Mouse (Mus musculus): Measurements from ENCODE around the gene Rala. TPM values are rescaled to one million over a fixed set of nuclear protein-coding genes. Genes with fewer than 3 reads are reported as not detected.

Rala gene
- polyA plus RNA-seq, 1 experiment = 14.1 TPM

DNA sequence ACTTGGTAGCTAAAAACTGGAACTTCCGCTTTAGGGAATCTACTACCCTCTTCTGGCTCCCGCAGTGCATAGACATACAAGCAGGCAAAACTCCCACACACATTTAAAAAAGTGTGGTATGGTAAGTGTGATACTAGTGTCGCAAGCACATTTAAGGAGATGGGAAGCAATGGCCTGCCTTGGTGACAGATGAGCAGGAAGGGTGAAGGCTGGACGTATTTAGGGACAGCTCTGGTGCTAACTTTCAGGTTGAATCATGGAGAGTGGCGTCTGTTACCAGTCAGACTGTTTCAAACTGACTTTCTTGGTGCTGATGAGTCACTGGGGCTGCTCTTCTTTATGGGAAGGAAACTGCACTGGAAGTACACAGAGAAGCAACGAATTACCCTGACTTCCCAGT, 52.5 kb downstream of the Rala start:
- H3K27me3 ChIP-seq (ENCODE audit: control insufficient read depth, insufficient read depth, low read length) = no peaks in the 10 kb centered on the region
- H3K4me1 ChIP-seq (ENCODE audit: control insufficient read depth, insufficient read depth, insufficient read length, low read length) = no peaks in the 10 kb centered on the region
- TF ChIP-seq CTCF (IDR thresholded peaks at IDR 0.05; ENCODE audit: extremely low read depth, insufficient read length, insufficient replicate concordance, low read depth, low read length) (no peak), POLR2A (IDR thresholded peaks at IDR 0.05; ENCODE audit: low read depth, low read length) (no peak)
- WGBS = 89% methylated on average over 6 of the region's 6 CpGs
- H3K36me3 ChIP-seq (ENCODE audit: control insufficient read depth, insufficient read depth, low read length) = peaks cover 38% of the 10 kb centered on the region
- no peak overlapping the region for H3K27ac ChIP-seq (ENCODE audit: insufficient read depth, low read depth, low read length)
- H3K4me3 ChIP-seq (ENCODE audit: low read depth, low read length) = no peak overlapping the region

DNA sequence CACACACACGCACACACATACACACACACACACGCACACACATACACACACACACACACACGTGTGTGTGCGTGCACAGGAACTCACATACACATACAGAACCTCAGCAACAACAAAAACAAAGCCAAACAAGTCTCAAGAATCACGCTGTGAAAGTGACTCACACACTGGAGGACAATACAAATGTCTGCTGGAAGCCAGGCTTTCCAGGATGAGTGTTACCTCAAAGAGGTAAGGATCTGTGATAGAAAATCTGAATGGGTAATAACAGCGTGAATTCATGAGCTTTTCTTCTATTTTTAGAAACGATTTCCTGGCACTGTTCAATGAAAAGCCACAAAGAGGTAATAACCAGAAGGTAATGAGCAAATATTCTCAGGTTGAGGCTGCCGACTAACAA, 59.8 kb downstream of the Rala start:
- no peak overlapping the region for H3K27ac ChIP-seq (ENCODE audit: insufficient read depth, low read depth, low read length)
- 84% methylated on average over 8 of the region's 8 CpGs for WGBS
- no peak for TF ChIP-seq POLR2A (IDR thresholded peaks at IDR 0.05; ENCODE audit: low read depth, low read length)
- no peak for TF ChIP-seq CTCF (IDR thresholded peaks at IDR 0.05; ENCODE audit: extremely low read depth, insufficient read length, insufficient replicate concordance, low read depth, low read length)
- peaks cover 18% of the 10 kb centered on the region for H3K36me3 ChIP-seq (ENCODE audit: control insufficient read depth, insufficient read depth, low read length)
- H3K27me3 ChIP-seq (ENCODE audit: control insufficient read depth, insufficient read depth, low read length) = no peaks in the 10 kb centered on the region
- no peak overlapping the region for H3K4me3 ChIP-seq (ENCODE audit: low read depth, low read length)
- H3K4me1 ChIP-seq (ENCODE audit: control insufficient read depth, insufficient read depth, insufficient read length, low read length) = no peaks in the 10 kb centered on the region

DNA sequence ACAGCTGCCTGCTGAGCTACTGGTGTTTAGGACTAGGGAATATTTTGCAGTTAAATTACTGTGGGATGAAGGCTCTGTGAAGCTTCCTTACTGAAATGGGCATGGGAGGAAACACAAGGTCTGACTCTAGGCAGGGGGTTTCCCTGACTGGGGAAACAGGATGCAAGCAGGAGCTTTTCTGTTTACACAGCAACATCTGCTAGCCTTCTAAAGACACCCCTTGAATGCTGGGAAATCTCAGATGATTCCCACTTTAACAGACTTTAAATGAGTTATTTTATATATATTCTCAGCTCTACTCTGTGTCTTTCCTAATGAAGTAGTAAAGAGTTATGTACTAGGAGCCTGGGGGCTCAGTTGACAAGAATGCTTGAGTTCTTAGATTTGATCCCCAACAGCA, 65.0 kb downstream of the Rala start:
- TF ChIP-seq CTCF (IDR thresholded peaks at IDR 0.05; ENCODE audit: extremely low read depth, insufficient read length, insufficient replicate concordance, low read depth, low read length) = no peak
- no peak for TF ChIP-seq POLR2A (IDR thresholded peaks at IDR 0.05; ENCODE audit: low read depth, low read length)
- H3K27me3 ChIP-seq (ENCODE audit: control insufficient read depth, insufficient read depth, low read length) = no peaks in the 10 kb centered on the region
- no peaks in the 10 kb centered on the region for H3K4me1 ChIP-seq (ENCODE audit: control insufficient read depth, insufficient read depth, insufficient read length, low read length)
- no peak overlapping the region for H3K27ac ChIP-seq (ENCODE audit: insufficient read depth, low read depth, low read length)
- H3K36me3 ChIP-seq (ENCODE audit: control insufficient read depth, insufficient read depth, low read length) = no peaks in the 10 kb centered on the region; the same call in 1 of the 2 replicates
- no peak overlapping the region for H3K4me3 ChIP-seq (ENCODE audit: low read depth, low read length)

DNA sequence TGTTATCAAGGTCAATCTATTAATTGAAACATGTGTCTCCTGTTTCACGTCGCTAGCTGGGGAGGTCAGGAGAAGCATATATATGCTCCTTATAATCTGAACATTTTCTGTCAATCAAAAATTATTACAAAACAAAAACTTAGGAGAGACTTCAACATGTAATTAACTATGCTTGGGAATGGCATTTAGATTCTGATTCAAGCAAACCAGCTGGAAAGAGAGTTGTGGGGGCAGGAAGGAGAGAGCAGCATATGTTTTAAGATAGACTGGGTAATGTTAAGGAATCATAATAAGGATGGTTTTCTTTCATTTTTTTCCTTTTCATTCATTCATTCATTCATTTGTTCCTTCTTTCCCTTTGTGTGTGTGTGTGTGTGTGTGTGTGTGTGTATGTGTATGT, 77.3 kb downstream of the Rala start:
- Histone ChIP-seq H3K27ac (ENCODE audit: insufficient read depth, low read depth, low read length) (no peak overlapping the region), H3K4me3 (ENCODE audit: low read depth, low read length) (no peak overlapping the region), H3K4me1 (ENCODE audit: control insufficient read depth, insufficient read depth, insufficient read length, low read length) (no peaks in the 10 kb centered on the region), H3K27me3 (ENCODE audit: control insufficient read depth, insufficient read depth, low read length) (no peaks in the 10 kb centered on the region), H3K36me3 (ENCODE audit: control insufficient read depth, insufficient read depth, low read length) (no peaks in the 10 kb centered on the region)
- TF ChIP-seq CTCF (IDR thresholded peaks at IDR 0.05; ENCODE audit: extremely low read depth, insufficient read length, insufficient replicate concordance, low read depth, low read length) = no peak
- 83% methylated on average over 2 of the region's 2 CpGs for WGBS

DNA sequence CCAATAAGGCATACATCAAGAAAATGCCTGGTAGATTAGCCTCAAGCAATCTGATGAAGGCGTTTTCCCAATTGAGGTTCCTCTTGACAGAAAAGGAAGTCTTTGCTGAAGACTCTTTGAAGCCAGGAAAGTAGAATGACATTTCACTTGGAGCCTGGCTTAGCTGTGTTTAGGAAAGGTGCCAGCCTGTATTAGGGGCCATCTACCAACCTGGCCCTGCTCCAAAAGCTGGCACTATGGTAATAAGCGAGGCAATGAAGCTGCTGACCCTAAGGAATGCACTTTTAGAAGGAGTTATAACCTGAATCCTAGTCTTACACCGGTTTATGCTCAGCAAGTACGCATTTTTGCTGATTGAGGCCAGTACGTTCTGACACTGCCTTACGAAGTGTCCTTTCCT, 83.5 kb downstream of the Rala start:
- H3K27me3 ChIP-seq (ENCODE audit: control insufficient read depth, insufficient read depth, low read length) = no peaks in the 10 kb centered on the region
- H3K36me3 ChIP-seq (ENCODE audit: control insufficient read depth, insufficient read depth, low read length) = no peaks in the 10 kb centered on the region
- no peak for TF ChIP-seq CTCF (IDR thresholded peaks at IDR 0.05; ENCODE audit: extremely low read depth, insufficient read length, insufficient replicate concordance, low read depth, low read length)
- no peak for TF ChIP-seq POLR2A (IDR thresholded peaks at IDR 0.05; ENCODE audit: low read depth, low read length)
- H3K4me1 ChIP-seq (ENCODE audit: control insufficient read depth, insufficient read depth, insufficient read length, low read length) = peaks cover 4% of the 10 kb centered on the region; the same call in 1 of the 2 replicates
- H3K4me3 ChIP-seq (ENCODE audit: low read depth, low read length) = no peak overlapping the region
- no peak overlapping the region for H3K27ac ChIP-seq (ENCODE audit: insufficient read depth, low read depth, low read length)
- 83% methylated on average over 6 of the region's 6 CpGs for WGBS

DNA sequence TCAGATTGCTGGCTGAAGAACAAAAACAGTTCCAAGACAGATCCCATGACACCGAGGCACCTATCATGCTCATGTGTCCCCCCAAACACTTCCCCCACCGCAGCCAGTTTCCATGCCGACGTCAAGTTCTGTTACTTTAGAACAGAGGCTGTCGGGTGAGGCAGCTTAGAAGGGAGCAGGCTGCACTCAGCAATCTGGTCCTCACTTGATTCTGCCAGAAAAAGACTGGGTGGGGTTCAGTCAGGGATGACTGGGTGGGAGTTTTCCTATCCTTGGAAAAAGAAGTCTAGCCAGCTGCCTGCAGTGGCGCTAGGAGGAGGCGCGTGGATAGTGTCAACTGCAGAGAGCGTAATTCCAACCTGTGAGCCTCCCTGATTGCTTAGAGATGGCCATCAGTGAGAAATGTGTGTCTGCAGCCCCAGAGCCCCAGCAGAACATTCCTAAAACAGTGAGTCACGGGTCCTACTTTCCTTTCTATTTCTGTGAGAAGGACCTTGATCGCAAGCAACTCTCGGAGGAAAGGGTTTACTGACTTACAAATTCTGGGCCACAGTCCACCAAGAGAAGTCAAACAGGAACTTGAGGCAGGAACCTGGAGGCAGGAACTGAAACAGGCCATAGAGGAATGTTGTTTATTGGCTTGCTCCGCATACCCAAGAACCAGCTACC, 84.5 kb downstream of the Rala start:
- TF ChIP-seq POLR2A (IDR thresholded peaks at IDR 0.05; ENCODE audit: low read depth, low read length) = no peak
- no peak for TF ChIP-seq CTCF (IDR thresholded peaks at IDR 0.05; ENCODE audit: extremely low read depth, insufficient read length, insufficient replicate concordance, low read depth, low read length)
- 74% methylated on average over 13 of the region's 13 CpGs for WGBS
- H3K4me3 ChIP-seq (ENCODE audit: low read depth, low read length) = no peak overlapping the region

DNA sequence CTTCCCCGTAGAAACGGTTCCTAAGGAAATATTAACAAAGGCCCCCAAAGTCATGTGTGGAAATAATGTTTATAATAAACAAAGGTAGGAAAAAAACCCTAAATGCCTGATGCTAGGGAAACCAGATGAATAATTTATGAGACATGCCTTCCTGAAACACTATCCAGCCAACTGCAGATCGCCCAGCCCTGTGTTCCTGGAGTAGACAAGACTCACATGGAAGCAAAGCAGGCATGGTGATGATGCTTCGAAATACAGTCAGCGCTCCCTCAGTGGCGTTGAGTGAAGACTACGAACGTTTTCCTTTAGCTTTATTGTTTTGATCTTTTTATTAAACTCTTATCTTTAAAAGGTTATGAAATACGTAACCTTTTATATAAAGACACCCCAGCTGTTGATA, 87.0 kb downstream of the Rala start:
- no peak for TF ChIP-seq CTCF (IDR thresholded peaks at IDR 0.05; ENCODE audit: extremely low read depth, insufficient read length, insufficient replicate concordance, low read depth, low read length)
- no peak for TF ChIP-seq POLR2A (IDR thresholded peaks at IDR 0.05; ENCODE audit: low read depth, low read length)
- H3K27ac ChIP-seq (ENCODE audit: insufficient read depth, low read depth, low read length) = no peak overlapping the region
- 79% methylated on average over 9 of the region's 9 CpGs for WGBS
- H3K36me3 ChIP-seq (ENCODE audit: control insufficient read depth, insufficient read depth, low read length) = no peaks in the 10 kb centered on the region
- H3K27me3 ChIP-seq (ENCODE audit: control insufficient read depth, insufficient read depth, low read length) = no peaks in the 10 kb centered on the region
- H3K4me1 ChIP-seq (ENCODE audit: control insufficient read depth, insufficient read depth, insufficient read length, low read length) = peaks cover 9% of the 10 kb centered on the region; the same call in 1 of the 2 replicates
- no peak overlapping the region for H3K4me3 ChIP-seq (ENCODE audit: low read depth, low read length)

More for the DNA sequence above, 84.5 kb downstream of the Rala start:
- Histone ChIP-seq H3K36me3 (ENCODE audit: control insufficient read depth, insufficient read depth, low read length) (no peaks in the 10 kb centered on the region), H3K27me3 (ENCODE audit: control insufficient read depth, insufficient read depth, low read length) (no peaks in the 10 kb centered on the region), H3K27ac (ENCODE audit: insufficient read depth, low read depth, low read length) (no peak overlapping the region), H3K4me1 (ENCODE audit: control insufficient read depth, insufficient read depth, insufficient read length, low read length) (peaks cover 8% of the 10 kb centered on the region; the same call in 1 of the 2 replicates)

Data from small intestine, adult 2 months (tissue).